Mouse (Mus musculus): ENCODE results near the gene Rer1.

Gene Rer1

DNA sequence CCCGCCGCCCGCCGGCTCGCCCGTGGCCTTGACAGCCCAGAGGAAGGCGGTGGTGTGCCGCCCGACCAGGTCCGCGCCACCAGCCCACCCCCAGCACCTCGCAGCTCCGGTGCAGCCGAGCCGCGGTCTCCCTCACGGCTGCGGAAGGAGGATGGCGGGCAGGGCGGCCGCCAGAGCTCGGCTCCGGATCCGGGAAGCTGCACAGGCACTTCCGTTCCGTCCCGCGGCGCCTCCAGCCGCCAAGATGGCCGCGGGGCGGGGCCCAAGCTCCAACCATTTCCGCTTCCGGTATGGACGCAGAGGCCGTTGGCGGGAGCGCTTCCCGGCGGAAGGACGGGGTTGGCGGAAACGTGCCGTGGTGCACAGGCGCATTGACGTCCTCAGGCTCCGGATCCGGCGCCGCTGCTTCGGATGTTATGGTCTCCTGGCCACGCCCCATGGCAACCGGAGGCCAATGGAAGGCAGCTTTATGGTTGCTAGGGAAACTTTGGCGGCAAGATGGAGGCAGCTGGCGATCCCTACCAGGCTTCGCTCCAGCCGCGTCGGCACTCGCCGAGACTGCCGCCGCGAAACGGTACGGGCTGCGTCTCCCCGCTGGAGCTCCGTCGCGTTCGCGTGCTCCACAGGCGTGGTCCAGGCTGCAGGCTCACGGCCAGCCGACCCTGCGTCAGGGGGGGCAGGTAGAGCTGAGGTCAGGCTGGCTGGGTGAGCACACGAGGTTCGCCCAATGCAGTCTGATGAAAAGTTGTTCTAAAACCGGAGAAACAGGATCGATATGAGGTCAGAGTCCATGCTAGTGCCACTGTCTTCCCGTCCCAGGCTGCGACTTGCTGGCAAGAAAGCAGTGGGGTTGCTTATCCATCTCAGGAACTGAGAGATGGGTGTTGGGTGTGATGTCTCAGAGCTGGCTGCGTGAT lies at the start of gene Rer1, which contains the start of gene Morn1:
Rer1 (minus strand) TSS at position 275 of the 917 bp plus-strand sequence.
Morn1 (plus strand) TSS at position 470 of the 917 bp plus-strand sequence.
- peak; percentile 100 for DNase-seq

DNA sequence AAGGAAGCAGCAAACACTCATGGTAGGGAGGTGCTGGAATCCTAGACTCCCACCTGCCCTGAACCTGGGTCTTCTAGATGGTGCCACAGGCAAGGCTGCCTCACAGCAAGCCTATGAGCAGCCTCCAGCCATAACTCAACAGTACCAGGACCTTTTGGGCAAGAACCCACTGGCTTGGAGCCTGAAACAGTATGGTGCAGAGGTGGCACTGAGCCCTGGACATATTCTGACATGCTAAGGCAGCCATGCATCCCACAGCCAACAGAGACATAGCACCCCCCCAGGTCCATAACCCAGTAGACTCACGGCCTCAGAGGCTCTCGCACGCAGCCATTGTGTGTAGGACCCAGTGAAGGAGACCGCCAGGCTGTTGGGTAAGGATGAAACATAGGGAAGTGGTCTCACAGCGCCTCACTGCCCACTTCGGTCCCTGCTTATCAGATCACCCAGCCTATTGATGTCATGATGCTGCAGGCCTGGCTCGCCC lies 48.5 kb upstream of the Rer1 start:
- DNase-seq, result no peak

DNA sequence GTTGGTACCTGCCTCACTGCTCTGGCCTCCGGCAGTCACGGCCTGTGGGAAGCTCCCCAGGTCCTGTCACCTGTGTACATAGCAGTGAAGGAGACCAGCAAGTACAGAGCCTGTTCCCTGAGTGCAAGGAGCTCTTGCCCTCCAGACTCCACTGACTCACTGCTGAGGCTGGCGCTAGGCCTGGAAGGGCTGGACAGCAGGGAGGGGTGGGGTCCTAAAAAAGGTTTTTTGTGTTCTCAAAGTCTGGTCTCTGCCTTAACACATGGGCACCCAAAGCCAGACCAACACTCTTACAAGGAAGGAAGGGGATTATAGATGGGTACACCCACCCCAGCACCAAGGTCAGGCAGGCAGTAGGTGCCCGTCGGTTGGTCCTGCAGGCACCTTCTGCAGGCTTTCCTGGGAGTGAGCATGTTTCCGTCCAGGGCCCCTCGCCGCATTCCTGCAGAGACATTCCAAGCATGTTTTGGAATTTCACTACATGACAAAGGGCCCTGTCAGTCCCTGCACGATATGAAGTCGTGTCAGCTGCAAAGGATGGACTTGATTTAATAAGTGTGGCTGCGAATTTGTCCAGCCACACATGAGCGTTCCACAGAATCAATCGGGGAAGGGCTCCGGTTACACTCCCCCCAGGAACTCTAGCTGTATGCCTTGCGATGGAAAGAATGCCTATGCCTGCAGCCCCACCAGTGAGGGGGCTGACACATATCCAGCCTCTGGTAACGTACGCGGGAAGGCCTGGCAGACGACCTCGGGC lies 47.7 kb upstream of the Rer1 start:
- DNase-seq, result no peak

DNA sequence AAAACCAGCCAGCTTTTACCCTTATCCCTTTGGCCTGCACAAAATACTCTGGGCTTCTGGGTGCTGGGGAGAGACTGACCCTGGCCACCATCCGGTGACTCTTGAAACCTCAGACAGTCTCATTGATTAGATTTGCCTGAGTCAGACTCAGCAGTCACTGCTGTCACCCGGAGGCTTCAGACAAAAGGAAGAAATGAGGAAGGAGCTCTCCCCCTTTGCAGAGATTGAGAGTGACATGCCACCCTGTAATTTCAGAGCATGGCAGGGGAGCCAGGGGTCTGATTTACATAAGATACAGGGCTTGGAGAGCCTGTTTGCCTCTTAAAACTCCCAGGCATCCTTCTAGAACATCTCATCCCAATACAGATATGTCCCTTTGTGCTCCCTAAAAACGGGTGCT lies 47.0 kb upstream of the Rer1 start:
- no peak for DNase-seq

DNA sequence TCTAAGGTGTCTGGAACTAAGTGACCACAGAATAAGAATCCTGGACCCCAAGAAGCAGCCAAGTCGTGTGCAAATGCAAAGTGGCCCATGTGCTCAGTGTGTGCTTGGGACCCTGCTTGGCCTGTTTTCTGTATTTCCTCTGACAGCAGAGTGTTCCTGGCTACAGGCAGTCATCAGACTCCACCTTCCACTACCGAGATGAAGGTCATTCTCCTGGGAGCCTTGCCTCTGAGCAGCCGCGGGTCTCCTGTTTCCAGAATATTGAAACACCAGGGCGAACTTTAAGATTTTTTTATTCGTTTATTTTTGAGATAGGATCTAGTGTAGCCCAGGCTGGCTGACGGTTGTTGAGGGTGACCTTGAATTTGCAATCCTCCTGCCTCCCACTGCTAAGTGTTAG lies 44.4 kb upstream of the Rer1 start:
- DNase-seq, result no peak

DNA sequence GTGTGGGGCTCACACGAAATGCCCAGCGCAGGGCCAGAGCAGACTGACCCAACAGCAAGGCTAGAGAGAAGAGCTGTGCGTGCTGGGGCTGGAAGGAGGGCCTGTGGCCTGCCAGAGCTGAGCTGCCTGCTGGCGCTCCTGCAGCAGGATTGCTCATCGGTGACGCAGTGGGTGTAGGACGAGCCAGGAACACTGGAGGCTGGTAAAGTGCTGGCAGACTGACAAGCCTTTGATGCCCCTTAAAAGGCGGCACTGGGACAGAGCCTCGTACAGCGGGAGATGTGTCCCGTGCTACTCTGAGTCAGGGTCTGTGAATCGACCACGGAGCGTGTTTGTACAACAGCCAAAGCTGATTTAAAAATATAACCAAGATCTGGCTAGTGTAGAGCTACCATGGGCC lies 43.8 kb upstream of the Rer1 start:
- peak; percentile 75 to 83 for DNase-seq

DNA sequence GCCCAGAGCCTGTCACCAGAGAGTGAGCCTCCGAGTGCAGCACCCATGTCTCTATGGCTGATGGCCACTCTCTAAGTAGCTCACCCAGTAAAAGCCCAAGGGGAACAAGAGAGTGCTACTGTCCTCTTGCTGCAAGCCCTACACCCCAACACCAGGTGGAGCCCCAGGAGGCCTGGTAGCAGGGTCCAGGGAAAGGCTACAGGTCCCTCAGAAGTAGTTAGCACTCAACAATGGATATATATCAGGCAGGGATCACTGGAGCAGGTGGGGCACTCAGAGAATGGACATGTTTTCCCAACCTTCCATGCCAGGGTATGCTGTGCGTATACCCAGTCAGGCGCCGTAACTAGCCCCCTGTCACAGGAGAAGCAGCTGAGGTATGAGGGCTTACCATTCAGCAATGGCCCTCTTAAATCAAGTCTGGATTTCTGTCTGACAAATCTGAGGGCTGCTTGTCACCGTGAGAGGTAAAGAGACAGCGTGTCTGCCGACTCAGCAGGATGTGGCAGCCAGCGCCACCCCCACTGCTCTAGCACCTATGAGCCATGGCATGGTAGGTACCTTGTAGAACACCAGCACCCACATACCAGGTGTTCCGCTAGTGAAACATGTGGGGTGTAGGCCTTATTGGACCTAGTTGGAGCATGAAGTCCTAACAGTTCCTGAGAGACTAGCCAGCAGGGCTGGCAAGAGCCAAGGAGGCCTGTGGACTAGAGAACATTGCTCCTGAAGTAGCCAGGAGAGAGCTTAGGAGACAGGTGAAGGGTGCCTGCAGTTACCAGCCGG lies 43.1 kb upstream of the Rer1 start:
- DNase-seq, result peak in 1 of 2 experiments; percentile 35

DNA sequence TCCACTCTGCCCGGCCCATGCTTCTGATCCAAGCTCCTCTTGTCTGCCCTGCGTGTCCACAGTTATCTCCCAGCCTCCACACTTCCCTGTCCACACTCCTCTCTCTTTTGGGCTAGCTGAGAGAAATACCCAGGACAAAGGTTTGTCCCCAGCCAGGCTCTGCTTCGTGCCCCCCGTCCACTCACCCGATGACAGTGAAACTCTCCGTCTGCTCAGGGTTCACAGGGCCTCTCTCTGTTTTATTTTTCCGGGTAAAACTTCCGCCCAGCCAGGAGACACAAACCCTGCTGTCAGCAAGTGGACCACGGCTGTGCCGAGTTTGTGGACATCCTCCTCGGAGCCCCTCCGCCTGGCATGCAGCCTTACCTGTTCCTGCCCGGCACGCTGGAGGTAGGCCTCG lies 42.2 kb upstream of the Rer1 start:
- DNase-seq, result no peak

DNA sequence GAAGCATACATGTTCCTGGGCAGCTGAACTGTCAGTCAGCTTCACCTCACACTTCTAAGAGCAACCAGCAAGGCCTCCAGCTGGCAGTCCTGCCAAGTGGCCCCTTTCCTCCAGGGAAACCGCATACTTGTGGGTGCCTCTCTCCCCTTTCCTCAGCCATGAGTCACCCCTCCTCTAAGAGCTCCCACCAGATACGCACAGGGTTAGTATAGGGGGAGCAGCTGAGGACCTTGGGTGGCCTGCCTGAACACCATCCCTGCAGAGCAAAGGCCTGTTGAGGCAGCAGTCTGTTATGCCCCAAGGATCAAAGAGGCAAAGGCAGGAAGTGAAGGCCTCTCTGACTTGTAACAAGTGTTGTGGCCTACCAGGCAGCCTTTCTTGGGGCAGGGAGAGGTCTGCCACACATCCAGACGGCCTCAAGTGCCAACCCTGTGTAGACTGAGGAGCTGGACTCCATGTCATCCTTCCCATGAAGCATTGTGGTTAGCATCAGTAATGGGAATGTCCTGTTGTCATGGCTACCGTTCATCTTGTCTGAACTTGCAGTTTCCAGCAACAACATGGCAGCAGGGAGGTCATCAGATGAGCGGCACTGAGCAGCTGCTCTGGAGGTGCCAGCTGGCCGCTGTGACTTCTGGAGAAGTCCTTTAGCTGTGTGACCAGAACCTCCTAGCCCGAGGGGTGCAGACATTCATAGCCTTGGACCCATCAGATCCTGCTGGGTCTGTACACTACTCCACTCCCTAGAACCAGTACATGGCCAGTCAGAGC lies 40.6 kb upstream of the Rer1 start:
- DNase-seq, result no peak

DNA sequence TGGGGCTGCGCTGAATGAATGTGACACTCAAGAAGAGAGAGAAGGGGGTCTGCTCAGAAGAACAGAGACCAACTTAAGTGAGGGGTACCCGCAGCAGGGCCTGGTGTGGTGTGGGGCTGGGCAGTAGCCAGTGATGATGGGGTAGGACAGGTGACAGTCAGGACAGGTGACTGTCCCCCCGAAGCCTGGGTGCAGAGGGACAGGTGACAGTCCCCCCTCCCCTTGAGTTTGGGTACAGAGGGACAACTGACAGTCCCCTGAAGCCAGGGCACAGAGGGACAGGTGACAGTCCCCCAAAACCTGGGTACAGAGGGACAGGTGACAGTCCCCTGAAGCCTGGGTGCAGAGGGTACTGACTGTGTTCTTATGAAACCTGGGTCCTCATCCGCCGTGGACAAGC lies 40.0 kb upstream of the Rer1 start:
- DNase-seq, result no peak

DNA sequence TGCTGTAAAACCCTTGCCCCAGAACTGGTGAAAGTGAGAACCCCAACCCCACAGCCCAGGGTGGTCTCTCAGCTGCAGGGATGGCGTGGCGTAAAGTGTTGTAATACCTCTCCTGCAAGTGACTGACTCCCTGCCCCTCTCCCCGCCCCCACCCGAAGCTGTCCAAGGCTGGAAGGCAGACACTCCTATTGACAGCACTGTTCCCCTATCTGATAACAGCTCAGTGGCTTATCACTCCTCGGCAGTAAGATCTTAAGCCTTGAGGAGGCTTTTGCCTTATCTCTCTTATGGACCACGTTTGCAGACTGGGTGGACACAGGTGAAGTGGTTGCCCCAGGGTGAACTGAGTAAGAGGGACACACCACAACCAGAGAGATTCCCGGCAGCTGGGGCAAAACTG lies 39.1 kb upstream of the Rer1 start:
- DNase-seq, result no peak

DNA sequence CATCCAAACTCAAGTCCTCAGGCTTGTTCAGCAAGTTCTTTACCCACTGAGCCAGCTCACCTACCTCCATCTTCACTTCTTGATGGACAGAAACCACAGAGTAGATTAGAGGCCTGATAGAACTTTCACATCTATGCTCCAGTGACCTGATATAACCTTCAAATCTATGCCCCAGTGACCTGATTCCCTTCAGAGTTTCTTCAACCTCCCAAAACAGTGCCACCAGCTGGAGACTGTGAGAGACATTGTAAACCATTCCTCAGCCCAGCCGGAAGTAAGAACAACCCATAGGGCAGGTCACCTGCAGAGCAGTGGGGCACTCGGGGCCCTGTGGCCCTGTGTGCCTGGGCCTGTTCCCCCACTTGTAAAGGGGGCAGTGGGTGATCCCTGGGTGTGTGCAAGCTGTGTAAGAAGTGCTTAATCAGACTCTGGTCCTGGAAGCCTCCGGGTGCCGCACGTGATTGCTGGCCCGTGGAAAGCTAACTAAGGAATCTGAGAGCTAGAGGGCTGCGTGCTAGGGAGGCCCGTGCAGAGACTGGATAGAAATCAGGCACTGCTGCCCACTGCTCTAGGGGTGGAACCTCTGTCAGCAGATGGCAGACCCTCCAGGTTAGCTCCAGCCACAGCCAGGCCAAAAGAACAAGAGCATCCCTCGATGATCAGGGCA lies 37.8 kb upstream of the Rer1 start:
- no peak for DNase-seq

DNA sequence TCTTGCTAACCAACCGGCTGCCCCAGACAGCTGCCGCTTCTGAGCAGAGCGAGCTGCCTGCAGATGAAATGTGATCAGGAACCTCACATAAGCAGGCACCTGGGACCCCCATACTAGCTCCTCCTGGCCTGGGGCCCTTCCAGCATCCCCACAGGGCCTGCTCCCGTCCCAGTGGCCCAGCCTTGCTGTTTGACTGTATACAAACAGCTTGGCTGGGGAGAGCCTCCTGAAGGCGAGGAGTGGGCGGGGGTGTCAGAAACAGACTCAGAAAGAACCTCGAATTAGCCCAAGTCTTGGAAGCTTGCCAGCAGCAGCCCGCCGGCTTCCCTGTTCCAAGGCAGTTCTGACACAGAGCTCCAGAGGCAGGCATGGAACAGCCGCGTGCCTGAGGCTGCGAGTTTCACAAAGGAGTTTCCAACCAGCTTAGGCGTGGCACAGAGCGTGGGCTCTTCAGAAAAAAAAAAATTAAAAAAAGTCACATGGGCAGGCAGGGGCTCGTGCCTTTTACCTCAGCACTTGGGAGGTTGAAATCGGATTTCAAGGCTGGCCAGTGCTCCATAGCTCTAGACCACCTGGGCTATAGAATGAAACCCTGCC lies 36.4 kb upstream of the Rer1 start:
- peak; percentile 58 to 62 for DNase-seq

DNA sequence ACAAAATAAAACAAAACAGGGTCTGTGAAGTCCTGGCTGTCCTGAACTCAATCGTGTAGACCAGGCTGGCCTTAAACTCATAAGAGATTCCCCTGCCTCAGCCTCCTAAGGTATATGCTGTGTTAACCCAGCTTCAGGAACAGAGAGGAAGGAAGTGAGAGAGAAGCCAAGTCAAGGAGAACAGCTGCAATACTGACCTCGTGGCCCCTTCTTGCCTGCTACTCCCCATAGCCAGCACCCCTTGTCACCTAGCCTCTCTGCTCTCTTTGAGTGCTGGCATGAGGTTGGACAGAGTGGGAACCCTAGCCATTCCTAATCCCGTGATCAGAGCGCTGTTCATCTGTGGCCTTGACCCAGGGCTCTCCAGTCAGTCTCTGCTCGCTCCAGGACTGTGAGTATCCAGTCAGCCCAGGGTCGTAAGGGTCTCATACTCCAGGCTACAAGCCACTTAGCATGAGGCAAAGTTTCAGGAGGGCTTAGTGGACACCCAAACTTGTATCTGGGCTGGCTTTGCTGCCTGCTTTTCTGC lies 35.8 kb upstream of the Rer1 start:
- DNase-seq, result no peak

DNA sequence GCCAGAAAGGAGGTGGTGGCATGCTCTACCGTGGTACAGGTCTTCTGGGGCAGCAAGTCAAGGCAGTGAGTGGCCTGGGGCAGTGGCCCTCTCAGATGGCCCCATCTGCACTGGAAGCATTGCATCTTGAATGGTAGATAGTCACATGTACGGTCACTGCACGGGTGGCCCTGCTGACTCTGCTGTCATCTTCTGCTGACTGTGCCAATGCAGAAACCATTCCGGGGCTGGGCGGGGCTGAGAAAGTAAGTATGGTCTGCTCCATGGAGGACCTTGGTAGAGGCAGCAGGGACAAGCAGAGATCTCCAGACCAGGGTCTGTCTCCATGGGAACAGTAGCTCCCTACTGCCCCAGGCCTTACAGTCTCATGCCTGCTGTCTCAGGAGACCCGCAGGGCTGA lies 35.0 kb upstream of the Rer1 start:
- DNase-seq, result no peak

DNA sequence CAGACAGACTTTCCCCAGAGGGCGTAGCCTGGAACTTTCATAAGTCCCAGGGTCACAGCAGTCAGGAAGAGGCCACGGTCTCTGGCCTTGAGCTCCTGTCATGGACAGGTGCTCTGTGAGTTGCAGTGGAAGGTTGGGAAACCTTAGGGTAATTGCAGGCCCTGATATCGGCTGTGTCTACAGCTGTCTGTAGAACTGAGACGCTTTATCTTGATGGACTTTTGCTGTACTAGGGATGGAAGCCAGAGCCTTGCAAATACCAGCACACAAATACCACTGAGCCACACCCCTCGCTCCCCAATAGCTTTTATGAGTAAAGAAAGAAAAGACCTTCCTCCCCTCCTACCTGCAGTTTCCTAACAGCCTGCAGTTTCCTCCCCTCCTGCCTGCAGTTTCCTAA lies 34.4 kb upstream of the Rer1 start:
- no peak for DNase-seq

DNA sequence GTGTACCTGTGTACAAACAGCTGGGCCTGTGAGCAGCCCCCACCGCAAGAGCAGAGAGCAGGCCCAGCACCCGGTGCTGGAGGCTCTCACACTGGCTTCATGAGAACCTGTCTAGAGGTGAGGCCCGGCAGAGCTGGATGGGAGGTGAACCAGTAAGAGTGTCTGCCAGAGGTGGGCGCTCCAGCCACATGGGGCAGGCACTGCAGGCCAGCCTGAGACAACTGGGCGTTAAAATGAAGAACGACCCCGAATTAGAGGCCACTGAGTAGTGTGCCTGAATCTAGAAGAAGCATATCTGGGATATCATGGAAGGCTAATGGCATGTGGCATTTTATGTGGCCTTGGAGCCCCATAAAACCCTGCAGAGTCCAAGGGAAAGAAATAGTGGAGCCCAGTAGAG lies 33.9 kb upstream of the Rer1 start:
- no peak for DNase-seq

DNA sequence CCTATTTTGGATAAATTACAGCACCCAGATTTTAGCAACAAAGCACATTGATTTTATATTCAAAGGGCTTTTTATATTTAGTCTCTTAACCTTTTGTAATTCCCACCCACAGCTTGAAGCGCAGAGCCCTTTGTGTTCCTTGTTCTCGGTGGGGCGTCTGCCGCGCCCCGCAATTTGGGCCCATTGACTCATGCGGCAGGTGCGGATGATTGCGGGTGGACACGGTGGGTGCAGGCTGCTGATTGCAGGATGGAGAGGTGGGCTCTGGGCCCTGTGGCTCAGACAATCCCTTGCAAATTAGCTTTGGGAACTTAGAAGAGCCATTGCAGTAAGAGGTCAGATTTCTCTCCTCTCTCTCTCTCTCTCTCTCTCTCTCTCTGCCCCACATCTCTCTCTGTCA lies 32.1 kb upstream of the Rer1 start:
- no peak for DNase-seq

DNA sequence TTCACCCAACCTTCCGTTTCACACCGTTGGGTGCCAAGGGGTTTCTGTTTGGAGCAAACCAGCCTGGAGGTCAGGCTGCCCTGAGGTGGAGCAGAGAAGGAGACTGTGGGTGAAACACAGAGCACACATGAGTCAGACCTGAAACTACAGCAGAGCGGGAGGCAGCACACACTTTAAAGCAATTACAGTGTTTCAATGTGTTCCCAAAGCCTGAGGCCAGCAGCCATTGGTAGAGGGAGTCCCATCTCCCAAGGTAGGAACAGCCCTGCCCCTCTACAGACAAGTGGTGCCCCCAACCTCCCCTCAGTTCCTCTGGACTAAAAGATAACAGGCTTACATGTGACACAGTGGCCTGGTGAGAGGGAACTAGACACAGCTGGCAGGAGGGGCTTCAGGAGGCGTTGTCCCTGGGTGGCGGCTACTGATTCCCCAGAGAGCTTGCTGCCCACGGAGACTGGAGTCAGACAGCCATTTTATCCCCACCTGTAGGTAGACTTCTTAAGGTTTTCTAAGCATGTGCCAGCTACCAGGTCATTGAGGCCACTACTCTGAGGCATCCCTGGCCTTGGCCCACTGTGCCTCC lies 31.3 kb upstream of the Rer1 start:
- no peak for DNase-seq

DNA sequence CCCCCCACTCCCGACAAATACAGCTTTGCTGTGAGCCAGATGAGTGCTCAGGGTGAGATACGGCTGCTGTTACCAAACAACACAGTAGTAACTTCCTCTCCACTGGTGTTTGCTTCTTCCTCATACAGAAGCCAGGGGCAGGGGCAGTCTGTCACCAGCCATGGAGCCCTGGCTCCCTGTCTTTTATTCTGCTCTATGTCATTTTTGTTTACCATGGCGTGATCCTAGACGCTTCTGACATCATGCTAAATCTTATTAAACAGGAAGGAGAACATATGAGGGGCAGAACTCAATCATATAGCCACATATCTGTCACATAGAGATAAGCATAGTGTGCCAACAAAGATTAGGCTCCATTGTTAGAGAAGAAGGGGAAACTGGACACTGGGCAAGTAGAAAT lies 30.4 kb upstream of the Rer1 start:
- no peak for DNase-seq

Data from cerebellum, postnatal 36 days (tissue).